Mouse (Mus musculus): ENCODE measurements at regions not wholly inside any gene's neighbourhood (a gene's known extent, or its start where the extent isn't known, plus 50 kb on each side); places are given as distances from the start of the nearest gene placed in this dataset.

- no peak for DNase-seq (ENCODE audit: low spot score in 2 of 2)
Observed at GRCm38 (mm10) chr3:148159059-148159458, 831.3 kb downstream of the Adgrl2 start.

- no peak for DNase-seq (ENCODE audit: low spot score in 2 of 2)
Observed at GRCm38 (mm10) chr3:148158533-148158932, 831.8 kb downstream of the Adgrl2 start.

- DNase-seq (ENCODE audit: low spot score in 2 of 2) = no peak
Observed at GRCm38 (mm10) chr3:148143776-148144175, 846.6 kb downstream of the Adgrl2 start.

GRCm38 (mm10) chr3:148136791-148137251, 853.5 kb downstream of the Adgrl2 start:
- no peak for DNase-seq (ENCODE audit: low spot score in 2 of 2)

GRCm38 (mm10) chr3:148134646-148135045, 855.7 kb downstream of the Adgrl2 start:
- no peak for DNase-seq (ENCODE audit: low spot score in 2 of 2)

GRCm38 (mm10) chr3:148115576-148115975, 874.8 kb downstream of the Adgrl2 start:
- DNase-seq (ENCODE audit: low spot score in 2 of 2) = no peak

- no peak for DNase-seq (ENCODE audit: low spot score in 2 of 2)
Observed at GRCm38 (mm10) chr3:148112204-148112603, 878.2 kb downstream of the Adgrl2 start.

GRCm38 (mm10) chr3:148107031-148107430, 883.3 kb downstream of the Adgrl2 start:
- DNase-seq (ENCODE audit: low spot score in 2 of 2) = no peak

GRCm38 (mm10) chr3:148093930-148094329, 896.4 kb downstream of the Adgrl2 start:
- DNase-seq (ENCODE audit: low spot score in 2 of 2) = no peak

GRCm38 (mm10) chr3:148075841-148076240, 914.5 kb downstream of the Adgrl2 start:
- no peak for DNase-seq (ENCODE audit: low spot score in 2 of 2)

GRCm38 (mm10) chr3:148066701-148067100, 923.7 kb downstream of the Adgrl2 start:
- DNase-seq (ENCODE audit: low spot score in 2 of 2) = no peak

- DNase-seq (ENCODE audit: low spot score in 2 of 2) = no peak
Observed at GRCm38 (mm10) chr3:148056074-148056473, 934.3 kb downstream of the Adgrl2 start.

- DNase-seq (ENCODE audit: low spot score in 2 of 2) = no peak
Observed at GRCm38 (mm10) chr3:148052516-148052915, 937.8 kb downstream of the Adgrl2 start.

GRCm38 (mm10) chr3:148048247-148048646, 942.1 kb downstream of the Adgrl2 start:
- no peak for DNase-seq (ENCODE audit: low spot score in 2 of 2)

- DNase-seq (ENCODE audit: low spot score in 2 of 2) = no peak
Observed at GRCm38 (mm10) chr3:148032532-148032931, 957.8 kb downstream of the Adgrl2 start.

GRCm38 (mm10) chr3:148005831-148006230, 984.5 kb downstream of the Adgrl2 start:
- DNase-seq (ENCODE audit: low spot score in 2 of 2) = no peak

GRCm38 (mm10) chr3:148004006-148004405, 986.3 kb downstream of the Adgrl2 start:
- DNase-seq (ENCODE audit: low spot score in 2 of 2) = no peak

GRCm38 (mm10) chr3:147999330-147999953, 990.9 kb downstream of the Adgrl2 start:
- DNase-seq (ENCODE audit: low spot score in 2 of 2) = no peak

GRCm38 (mm10) chr3:147991738-147992137, 998.6 kb downstream of the Adgrl2 start:
- DNase-seq (ENCODE audit: low spot score in 2 of 2) = no peak

- DNase-seq (ENCODE audit: low spot score in 2 of 2) = no peak
Observed at GRCm38 (mm10) chr3:147990831-147991230, 999.5 kb downstream of the Adgrl2 start.

GRCm38 (mm10) chr3:147982831-147983230, 1007.5 kb downstream of the Adgrl2 start:
- no peak for DNase-seq (ENCODE audit: low spot score in 2 of 2)

GRCm38 (mm10) chr3:147981621-147982020, 1008.7 kb downstream of the Adgrl2 start:
- DNase-seq (ENCODE audit: low spot score in 2 of 2) = no peak

- no peak for DNase-seq (ENCODE audit: low spot score in 2 of 2)
Observed at GRCm38 (mm10) chr3:147976579-147976978, 1013.8 kb downstream of the Adgrl2 start.

GRCm38 (mm10) chr3:147976069-147976468, 1014.3 kb downstream of the Adgrl2 start:
- DNase-seq (ENCODE audit: low spot score in 2 of 2) = no peak
